Mouse (Mus musculus) megakaryocyte, embryonic 14.5 days (primary cell): ENCODE measurements around the gene 0610030E20Rik.

Source experiments
- FLI1 ChIP-seq: IDR thresholded peaks from 2 replicates; pipeline ENCODE4 v1.6.1; 2012; ENCODE audit warnings: low read length, inconsistent platforms, mixed read lengths
- GATA1 ChIP-seq: IDR thresholded peaks from 3 replicates; pipeline ENCODE4 v1.6.1; 2012; ENCODE audit warnings: mixed read lengths, low read length, inconsistent platforms, borderline replicate concordance

DNA sequence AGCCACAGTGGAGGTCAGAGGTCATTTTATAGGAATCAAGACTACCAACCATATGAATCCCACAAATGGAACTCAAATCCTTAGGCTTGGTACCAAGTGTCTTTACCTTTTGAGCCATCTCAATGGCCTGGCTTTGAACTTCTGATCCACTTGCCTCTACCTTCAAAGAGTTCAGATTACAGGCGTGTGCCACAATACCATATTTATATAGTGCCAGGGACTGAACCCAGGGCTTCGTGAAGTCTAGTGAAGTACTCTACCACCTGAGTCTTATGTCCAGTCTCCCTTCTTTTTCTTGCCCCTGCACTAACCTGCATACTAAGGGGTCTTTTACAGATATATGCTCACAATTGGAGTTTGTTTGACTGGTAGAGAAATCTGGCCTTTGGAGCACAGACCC, 39.4 kb downstream of the 0610030E20Rik start:
- no peak for TF ChIP-seq GATA1
- no peak for TF ChIP-seq FLI1
